Mouse (Mus musculus) liver, embryonic 14.5 days (tissue): ENCODE results near the gene Lingo1. TPM values are rescaled to one million over a fixed set of nuclear protein-coding genes. Genes with fewer than 3 reads are reported as not detected.
A peak's percentile ranks its signal among the peaks of the same experiment; 100 is the strongest.

ENCODE experiments used
- ATAC-seq: fragments of 200-750 bp; cut with Nextera tagmentation; 2 replicates; pipeline ENCODE4 v1.8.0; 2017; ENCODE audit warnings: moderate number of reproducible peaks, mild to moderate bottlenecking, moderate library complexity; ENCODE audit not compliant: insufficient read depth
- DNase-seq, 3 experiments: peaks; one replicate each; pipeline ENCODE4 v3.0.0-alpha.2; 2012 to 2013; ENCODE audit warnings: low read depth in 3 of 3, low spot score in 3 of 3
- H3K27ac ChIP-seq: fragments of 300-500 bp; sonication (generic); 2 replicates; pipeline ENCODE4 v1.5.1; 2014; ENCODE audit warnings: moderate library complexity, mild to moderate bottlenecking, control low read depth, inconsistent platforms
- H3K27me3 ChIP-seq: fragments of 300-500 bp; sonication (generic); 2 replicates; pipeline ENCODE4 v1.6.1; 2014; ENCODE audit warnings: mild to moderate bottlenecking, low read length, moderate library complexity; ENCODE audit not compliant: control insufficient read depth, insufficient read depth
- H3K36me3 ChIP-seq: fragments of 300-500 bp; sonication (generic); replicated peaks from 2 replicates; pipeline ENCODE4 v1.6.1; 2014; ENCODE audit warnings: low read depth; ENCODE audit not compliant: control insufficient read depth, insufficient read depth
- H3K4me1 ChIP-seq, 2 experiments: fragments of 200-500 bp in 1 of 2; fragments of 300-500 bp in 1 of 2; sonication (generic) in 1 of 2; replicated peaks; 2 replicates each; pipeline ENCODE4 v1.6.1; 2012 to 2014; ENCODE audit warnings: antibody characterized with exemption in 1 of 2, inconsistent platforms in 1 of 2, low read length in 1 of 2; ENCODE audit not compliant: control insufficient read depth in 2 of 2, insufficient read depth in 2 of 2
- H3K4me2 ChIP-seq: fragments of 300-500 bp; sonication (generic); 2 replicates; pipeline ENCODE4 v1.6.1; 2014; ENCODE audit warnings: low read depth, mild to moderate bottlenecking, control low read depth, moderate library complexity
- H3K4me3 ChIP-seq, 2 experiments: fragments of 200-500 bp in 1 of 2; fragments of 300-500 bp in 1 of 2; sonication (generic) in 1 of 2; 2 replicates each; pipeline ENCODE4 v1.5.1; 2012 to 2014; ENCODE audit warnings: low read depth in 2 of 2, low read length in 2 of 2, mild to moderate bottlenecking in 2 of 2, control low read depth in 1 of 2, inconsistent platforms in 1 of 2, moderate library complexity in 1 of 2; ENCODE audit not compliant: insufficient read depth in 1 of 2
- H3K9ac ChIP-seq: fragments of 300-500 bp; sonication (generic); replicated peaks from 2 replicates; pipeline ENCODE4 v1.6.1; 2014; ENCODE audit warnings: mild to moderate bottlenecking, control low read depth, moderate library complexity
- H3K9me3 ChIP-seq: fragments of 300-500 bp; sonication (generic); 2 replicates; pipeline ENCODE4 v1.6.1; 2016; ENCODE audit warnings: low read length, mixed read lengths; ENCODE audit not compliant: control insufficient read depth
- CTCF ChIP-seq: IDR thresholded peaks from 2 replicates; pipeline ENCODE4 v1.5.1; 2016; ENCODE audit warnings: antibody characterized with exemption, low read depth, control low read depth
- EP300 ChIP-seq: IDR thresholded peaks from 2 replicates; pipeline ENCODE4 v1.6.1; 2016; ENCODE audit warnings: antibody characterized with exemption, low read depth
- WGBS: fragments of 180-500 bp; shearing (Covaris S2); extraction: QIAGEN DNeasy Blood & Tissue Kit; methylation state at CpG from one replicate; pipeline ENCODE4 v1.1.7; 2014; ENCODE audit not compliant: insufficient replicate concordance; 5-methylcytosine and 5-hydroxymethylcytosine counted together
- polyA plus RNA-seq, 2 experiments: library from polyadenylated mRNA; depleted of rRNA in 1 of 2; stranded (reverse) in 1 of 2; unstranded in 1 of 2; fragments of >200 nt; fragmentation: Nextera tagmentation in 1 of 2; extraction: Ambion mirVana in 1 of 2; gene quantifications; 2 replicates each; pipeline versions ENCODE4 v1.2.1 to v1.2.3; 2012 to 2014

The Lingo1 gene
- polyA plus RNA-seq, 2 experiments: 0.14 to 0.58 TPM

- H3K36me3 ChIP-seq: no peaks in the 10 kb centered on the region
- ATAC-seq (no peak), DNase-seq (peak in 2 of 3 experiments; percentile 11 to 17)
- no peak overlapping the region for H3K4me2 ChIP-seq
- no peak overlapping the region for H3K9ac ChIP-seq
- no peaks in the 10 kb centered on the region for H3K9me3 ChIP-seq
- H3K27ac ChIP-seq: no peak overlapping the region
- 0 out of 2 replicates have a peak, but pooled peaks have one; percentile 2 for TF ChIP-seq CTCF
- no peak for TF ChIP-seq EP300
- H3K4me3 ChIP-seq: no peak overlapping the region
- H3K27me3 ChIP-seq: no peaks in the 10 kb centered on the region
- H3K4me1 ChIP-seq: 0 out of 4 replicates have a peak, but pooled peaks cover 0 to 2% of the 10 kb centered on the region in 2 experiments
- 56% methylated on average over 16 of the region's 16 CpGs for WGBS
Observed at GRCm38 (mm10) chr9:56606082-56606740, 190.1 kb downstream of the Lingo1 start.

- Histone ChIP-seq H3K9me3 (no peaks in the 10 kb centered on the region), H3K4me1 (0 out of 4 replicates have a peak, but pooled peaks cover 0 to 2% of the 10 kb centered on the region in 2 experiments), H3K36me3 (no peaks in the 10 kb centered on the region), H3K9ac (no peak overlapping the region), H3K27me3 (no peaks in the 10 kb centered on the region), H3K4me2 (no peak overlapping the region), H3K27ac (no peak overlapping the region), H3K4me3 (no peak overlapping the region)
- no peak for ATAC-seq
- TF ChIP-seq CTCF (no peak), EP300 (no peak)
- DNase-seq: no peak
Observed at GRCm38 (mm10) chr9:56605443-56605806, 190.8 kb downstream of the Lingo1 start.

- 0 out of 4 replicates have a peak, but pooled peaks cover 0 to 2% of the 10 kb centered on the region in 2 experiments for H3K4me1 ChIP-seq
- no peak overlapping the region for H3K9ac ChIP-seq
- 38% methylated on average over 12 of the region's 12 CpGs for WGBS
- TF ChIP-seq EP300 (no peak), CTCF (no peak)
- no peaks in the 10 kb centered on the region for H3K9me3 ChIP-seq
- no peak overlapping the region for H3K4me2 ChIP-seq
- ATAC-seq: no peak
- no peaks in the 10 kb centered on the region for H3K27me3 ChIP-seq
- no peak overlapping the region for H3K4me3 ChIP-seq
- DNase-seq: no peak
- H3K36me3 ChIP-seq: no peaks in the 10 kb centered on the region
- H3K27ac ChIP-seq: no peak overlapping the region
Observed at GRCm38 (mm10) chr9:56604797-56605442, 191.3 kb downstream of the Lingo1 start.

GRCm38 (mm10) chr9:56600655-56601054 is 195.6 kb downstream of the Lingo1 start:
- H3K36me3 ChIP-seq: no peaks in the 10 kb centered on the region
- DNase-seq: no peak
- no peak overlapping the region for H3K9ac ChIP-seq
- TF ChIP-seq CTCF: no peak
- no peak overlapping the region for H3K4me3 ChIP-seq
- H3K4me1 ChIP-seq: 0 out of 4 replicates have a peak, but pooled peaks cover 0 to 2% of the 10 kb centered on the region in 2 experiments
- H3K27me3 ChIP-seq: no peaks in the 10 kb centered on the region
- no peak for ATAC-seq
- 56% methylated on average over 11 of the region's 11 CpGs for WGBS
- H3K4me2 ChIP-seq: no peak overlapping the region
- no peaks in the 10 kb centered on the region for H3K9me3 ChIP-seq
- no peak overlapping the region for H3K27ac ChIP-seq

- no peak for ATAC-seq
- Histone ChIP-seq H3K27ac (no peak overlapping the region), H3K27me3 (no peaks in the 10 kb centered on the region), H3K9ac (no peak overlapping the region), H3K36me3 (no peaks in the 10 kb centered on the region), H3K9me3 (no peaks in the 10 kb centered on the region), H3K4me1 (no peaks in the 10 kb centered on the region), H3K4me3 (no peak overlapping the region), H3K4me2 (no peak overlapping the region)
- 43% methylated on average over 7 of the region's 7 CpGs for WGBS
- TF ChIP-seq CTCF: no peak
- no peak for TF ChIP-seq EP300
- DNase-seq: no peak
Observed at GRCm38 (mm10) chr9:56592639-56593038, 203.6 kb downstream of the Lingo1 start.
